Mouse (Mus musculus) myocyte (in vitro differentiated cells): ENCODE results near the gene Psg16. TPM values are rescaled to one million over a fixed set of nuclear protein-coding genes. Genes with fewer than 3 reads are reported as not detected.
"Not testable (repeated sequence)": the region's sequence is repeated elsewhere in the genome, so short reads cannot be mapped to it uniquely, and the experiment has no call there.

Experiments
- H3K27me3 ChIP-seq: one replicate; pipeline ENCODE4 v1.6.1; 2011; ENCODE audit not compliant: control insufficient read depth, insufficient read depth, insufficient read length
- H3K36me3 ChIP-seq: one replicate; pipeline ENCODE4 v1.6.1; 2011; ENCODE audit not compliant: control insufficient read depth, insufficient read depth
- H3K4me2 ChIP-seq: one replicate; pipeline ENCODE4 v1.6.1; 2011; ENCODE audit warnings: low read depth, control low read depth
- H3K4me3 ChIP-seq: one replicate; pipeline ENCODE4 v1.5.1; 2011; ENCODE audit warnings: mild to moderate bottlenecking, control low read depth, moderate library complexity
- H3K79me2 ChIP-seq: one replicate; pipeline ENCODE4 v1.6.1; 2011; ENCODE audit not compliant: control insufficient read depth, insufficient read depth
- H3ac ChIP-seq: one replicate; pipeline ENCODE4 v1.6.1; 2011; ENCODE audit not compliant: control insufficient read depth, insufficient read length
- CEBPB ChIP-seq: IDR thresholded peaks from 2 replicates; pipeline ENCODE4 v1.6.1; 2011; ENCODE audit warnings: mild to moderate bottlenecking, moderate library complexity; ENCODE audit not compliant: poor library complexity, insufficient read depth, severe bottlenecking
- E2F4 ChIP-seq: IDR thresholded peaks from one replicate; pipeline ENCODE4 v1.6.1; 2011; ENCODE audit warnings: mild to moderate bottlenecking, control low read depth, moderate library complexity; ENCODE audit not compliant: insufficient read depth
- MAX ChIP-seq: IDR thresholded peaks from one replicate; pipeline ENCODE4 v1.6.1; 2011; ENCODE audit warnings: low read depth, mild to moderate bottlenecking, control low read depth
- MYOD1 ChIP-seq, 3 experiments: IDR thresholded peaks; one replicate each; pipeline ENCODE4 v1.6.1; 2011; ENCODE audit warnings: control low read depth in 2 of 3, low read depth in 2 of 3, mild to moderate bottlenecking in 2 of 3, moderate library complexity in 1 of 3; ENCODE audit not compliant: insufficient read length in 2 of 3, control insufficient read depth in 1 of 3
- MYOG ChIP-seq, 3 experiments: IDR thresholded peaks; one replicate each; pipeline ENCODE4 v1.6.1; 2011; ENCODE audit warnings: control low read depth in 2 of 3, low read depth in 2 of 3, mild to moderate bottlenecking in 2 of 3; ENCODE audit not compliant: insufficient read length in 2 of 3, control insufficient read depth in 1 of 3, insufficient read depth in 1 of 3
- POLR2A ChIP-seq: IDR thresholded peaks from one replicate; pipeline ENCODE4 v1.6.1; 2011; ENCODE audit warnings: low read depth, mild to moderate bottlenecking, control low read depth, moderate library complexity; ENCODE audit not compliant: insufficient read length
- POLR2AphosphoS2 ChIP-seq: IDR thresholded peaks from one replicate; pipeline ENCODE4 v1.6.1; 2011; ENCODE audit warnings: low read depth, control low read depth; ENCODE audit not compliant: insufficient read length
- REST ChIP-seq: IDR thresholded peaks from one replicate; pipeline ENCODE4 v1.6.1; 2011; ENCODE audit warnings: mild to moderate bottlenecking, control low read depth, moderate library complexity; ENCODE audit not compliant: insufficient read depth, insufficient read length
- SRF ChIP-seq: IDR thresholded peaks from one replicate; pipeline ENCODE4 v1.6.1; 2011; ENCODE audit warnings: low read depth; ENCODE audit not compliant: control insufficient read depth, insufficient read length
- TCF12 ChIP-seq: IDR thresholded peaks from one replicate; pipeline ENCODE4 v1.6.1; 2011; ENCODE audit warnings: mild to moderate bottlenecking, control low read depth; ENCODE audit not compliant: poor library complexity, insufficient read depth, severe bottlenecking
- TCF3 ChIP-seq: IDR thresholded peaks from one replicate; pipeline ENCODE4 v1.6.1; 2011; ENCODE audit warnings: low read depth, control low read depth; ENCODE audit not compliant: insufficient read length
- USF1 ChIP-seq: IDR thresholded peaks from one replicate; pipeline ENCODE4 v1.6.1; 2011; ENCODE audit warnings: low read depth, mild to moderate bottlenecking, control low read depth, moderate library complexity
- polyA plus RNA-seq: library from polyadenylated mRNA; unstranded; fragments of >200 nt; fragmentation: generic; extraction: Trizol; gene quantifications from one replicate; pipeline ENCODE4 v1.2.1, GENCODE M21; 2012; ENCODE audit warnings: missing spikeins

Psg16 gene
- polyA plus RNA-seq, 1 experiment: not detected

DNA sequence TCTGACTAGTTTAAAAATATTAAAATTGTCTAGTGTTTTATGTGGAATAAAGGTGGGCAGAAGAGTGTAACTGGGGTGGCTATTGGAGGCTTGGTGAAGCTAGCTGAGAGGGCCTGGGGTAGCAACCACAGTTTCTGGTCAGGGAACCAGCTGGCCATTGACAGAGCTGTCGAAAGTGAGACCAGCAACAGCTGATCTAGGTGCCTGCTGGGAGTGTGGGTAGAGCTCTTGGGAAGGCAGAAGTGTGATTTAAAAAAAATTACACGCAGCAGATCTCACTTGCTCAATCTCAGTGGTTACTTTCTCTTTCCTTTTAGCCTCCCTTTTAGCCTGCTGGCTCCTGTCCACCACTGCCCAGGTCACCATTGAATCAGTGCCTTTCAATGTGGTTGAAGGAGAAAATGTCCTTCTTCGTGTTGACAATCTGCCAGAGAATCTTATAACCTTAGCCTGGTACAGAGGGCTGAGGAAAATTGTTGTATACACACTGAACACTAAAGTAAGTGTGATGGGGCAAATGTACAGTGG lies 16.3 kb downstream of the Psg16 start:
- Histone ChIP-seq H3K4me2 (peak overlapping the region; percentile 18), H3K36me3 (no peaks in the 10 kb centered on the region), H3K4me3 (no peak overlapping the region), H3K79me2 (no peaks in the 10 kb centered on the region), H3ac (no peak overlapping the region), H3K27me3 (no peaks in the 10 kb centered on the region)
- TF ChIP-seq E2F4 (no peak), POLR2AphosphoS2 (no peak), TCF12 (no peak), MAX (no peak), MYOG (IDR thresholded peaks at IDR 0.05; ENCODE audit: control insufficient read depth in 1 of 3, insufficient read depth in 1 of 3, insufficient read length in 2 of 3, low read depth in 2 of 3) (peak in 1 of 3 experiments; percentile 67), MYOD1 (IDR thresholded peaks at IDR 0.05; ENCODE audit: control insufficient read depth in 1 of 3, insufficient read length in 2 of 3, low read depth in 2 of 3) (peak in 1 of 3 experiments; percentile 34), SRF (no peak)

DNA sequence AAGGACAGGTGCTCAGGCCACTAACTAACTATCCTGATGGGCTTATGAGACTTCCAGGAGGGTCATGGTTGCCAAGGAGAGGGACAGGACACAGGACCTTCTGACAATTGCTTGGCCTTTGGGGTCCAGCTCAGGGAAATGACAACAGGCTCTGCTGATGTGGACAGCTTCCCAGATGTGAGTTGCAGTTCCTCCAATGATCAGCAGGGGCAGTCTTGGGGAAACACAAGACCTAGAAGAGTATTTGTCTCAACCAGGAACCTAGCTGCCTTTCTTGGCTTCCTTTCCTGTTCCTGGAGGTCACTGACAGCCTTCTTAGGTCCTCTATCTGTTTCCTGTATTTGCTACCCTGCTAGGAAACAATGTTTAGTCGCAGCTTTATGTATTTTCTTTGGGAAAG lies 17.4 kb downstream of the Psg16 start:
- H3K79me2 ChIP-seq: no peaks in the 10 kb centered on the region
- TF ChIP-seq CEBPB (no peak), MYOG (IDR thresholded peaks at IDR 0.05; ENCODE audit: control insufficient read depth in 1 of 3, insufficient read depth in 1 of 3, insufficient read length in 2 of 3, low read depth in 2 of 3) (no peak), E2F4 (no peak), SRF (no peak), POLR2AphosphoS2 (no peak), POLR2A (no peak), MAX (no peak)
- no peaks in the 10 kb centered on the region for H3K36me3 ChIP-seq
- no peak overlapping the region for H3ac ChIP-seq
- no peaks in the 10 kb centered on the region for H3K27me3 ChIP-seq
- no peak overlapping the region for H3K4me3 ChIP-seq
- no peak overlapping the region for H3K4me2 ChIP-seq

DNA sequence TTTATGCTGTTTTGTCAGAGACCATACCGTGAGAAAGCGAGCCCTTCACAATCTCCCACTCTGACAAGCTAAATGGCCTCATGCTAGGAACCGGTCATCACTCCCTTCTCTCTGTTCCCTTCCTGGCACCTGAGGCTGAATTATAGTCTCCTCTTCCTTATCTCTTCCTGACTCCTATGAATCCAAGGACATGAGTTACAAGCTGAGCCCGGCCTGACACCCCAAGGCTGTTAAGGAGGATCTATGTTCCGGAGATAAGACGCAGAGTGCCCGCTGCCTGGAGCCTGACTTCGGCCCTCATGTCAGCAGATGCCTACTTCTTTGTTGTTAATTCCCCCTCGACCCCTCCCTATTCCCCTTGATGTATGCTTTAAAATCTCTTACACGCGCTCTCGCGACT lies 27.8 kb downstream of the Psg16 start:
- not testable (repeated sequence) for H3K4me2 ChIP-seq, H3K4me3 ChIP-seq

DNA sequence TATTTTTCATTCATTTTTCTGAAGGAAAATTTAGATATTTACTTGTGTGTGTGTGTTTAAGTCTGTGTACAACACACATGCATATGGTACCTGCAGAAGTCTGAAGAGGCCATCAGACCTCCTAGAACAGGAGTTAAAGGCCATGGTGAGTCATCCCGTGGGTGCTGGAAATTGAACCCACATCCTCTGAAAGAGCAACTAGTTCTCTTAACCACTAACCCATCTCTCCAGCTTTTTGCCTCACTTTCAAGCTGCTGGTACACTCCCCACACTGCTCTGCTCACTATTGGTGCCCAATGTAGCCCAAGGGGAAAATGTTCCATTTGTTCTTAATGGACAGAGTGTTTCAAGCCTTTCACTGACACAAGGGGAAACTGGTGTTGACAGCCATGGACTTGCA lies 61.5 kb downstream of the Psg16 start:
- Histone ChIP-seq H3K4me2 (no peak overlapping the region), H3K36me3 (no peaks in the 10 kb centered on the region), H3K27me3 (no peaks in the 10 kb centered on the region), H3K4me3 (no peak overlapping the region), H3ac (no peak overlapping the region), H3K79me2 (no peaks in the 10 kb centered on the region)
- TF ChIP-seq TCF12: no peak
- no peak for TF ChIP-seq USF1
- TF ChIP-seq POLR2A: no peak
- no peak for TF ChIP-seq E2F4
- no peak for TF ChIP-seq CEBPB
- TF ChIP-seq TCF3: no peak
- no peak for TF ChIP-seq MYOG (IDR thresholded peaks at IDR 0.05; ENCODE audit: control insufficient read depth in 1 of 3, insufficient read depth in 1 of 3, insufficient read length in 2 of 3, low read depth in 2 of 3)
- TF ChIP-seq REST: no peak
- no peak for TF ChIP-seq MYOD1 (IDR thresholded peaks at IDR 0.05; ENCODE audit: control insufficient read depth in 1 of 3, insufficient read length in 2 of 3, low read depth in 2 of 3)
- no peak for TF ChIP-seq POLR2AphosphoS2
- no peak for TF ChIP-seq SRF
- no peak for TF ChIP-seq MAX

More for the DNA sequence above, 27.8 kb downstream of the Psg16 start:
- not testable (repeated sequence) for H3K27me3 ChIP-seq, H3ac ChIP-seq, H3K36me3 ChIP-seq, H3K79me2 ChIP-seq

DNA sequence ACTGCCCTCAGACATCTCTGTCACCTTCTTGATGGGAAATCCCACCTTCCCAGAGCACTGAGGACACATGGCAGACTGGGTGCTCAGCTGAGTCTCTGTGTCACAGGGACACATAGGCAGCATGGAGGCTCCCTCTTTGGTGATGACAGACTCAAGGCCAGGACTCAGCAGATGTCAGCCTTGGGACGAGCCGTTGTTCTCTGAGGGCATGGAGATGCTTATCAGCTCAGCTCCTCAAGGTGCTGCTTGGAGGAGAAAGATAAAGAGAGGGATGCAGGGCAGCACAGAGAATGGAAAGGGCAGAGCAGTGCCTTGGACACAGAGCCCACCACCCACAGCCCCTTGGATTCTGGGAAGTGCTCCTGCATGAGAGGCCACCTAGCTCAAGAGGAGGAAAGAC lies 76.1 kb downstream of the Psg16 start, which contains the start of gene Ceacam3:
Gene Ceacam3 (plus strand): TSS at position 352 of the 400 bp plus-strand sequence.
- TF ChIP-seq MAX: no peak
- Histone ChIP-seq H3ac (no peak within 1 kb of the TSS), H3K79me2 (no peaks in the 10 kb centered on the region), H3K4me3 (no peak within 1 kb of the TSS), H3K36me3 (no peaks in the 10 kb centered on the region), H3K27me3 (no peaks in the 10 kb centered on the region), H3K4me2 (no peak within 1 kb of the TSS)

DNA sequence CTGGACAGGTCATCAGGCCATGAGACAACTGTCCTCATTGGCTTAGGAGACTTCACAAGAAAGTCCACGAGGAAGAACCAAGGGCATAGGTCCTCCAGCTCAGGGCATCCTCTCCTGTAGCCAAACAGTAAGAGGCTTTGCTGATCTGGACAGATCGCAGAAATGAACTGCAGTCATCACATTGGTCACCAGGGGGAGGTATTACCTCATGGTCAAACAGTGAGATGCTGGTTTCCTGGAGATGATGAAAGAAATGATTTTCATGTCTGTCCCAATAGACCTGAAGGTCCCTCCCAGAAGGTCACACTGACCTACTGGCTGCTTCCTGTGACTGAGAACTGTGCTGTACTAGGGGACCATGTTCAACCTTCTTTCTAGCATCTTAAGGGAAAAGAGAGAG lies 81.8 kb downstream of the Psg16 start:
- no peak overlapping the region for H3K4me3 ChIP-seq
- no peaks in the 10 kb centered on the region for H3K79me2 ChIP-seq
- H3K4me2 ChIP-seq: no peak overlapping the region
- TF ChIP-seq USF1: no peak
- no peak for TF ChIP-seq SRF
- TF ChIP-seq REST: no peak
- no peak for TF ChIP-seq E2F4
- TF ChIP-seq TCF3: no peak
- TF ChIP-seq MYOG (IDR thresholded peaks at IDR 0.05; ENCODE audit: control insufficient read depth in 1 of 3, insufficient read depth in 1 of 3, insufficient read length in 2 of 3, low read depth in 2 of 3): no peak
- no peaks in the 10 kb centered on the region for H3K36me3 ChIP-seq
- no peak overlapping the region for H3ac ChIP-seq
- no peaks in the 10 kb centered on the region for H3K27me3 ChIP-seq
